Mouse (Mus musculus) ES-Bruce4 (cell line): ENCODE data around the gene Rasa4.
A peak's percentile ranks its signal among the peaks of the same experiment; 100 is the strongest.

Experiments used
- CTCF ChIP-seq: IDR thresholded peaks from one replicate; pipeline ENCODE4 v1.8.1; 2011; ENCODE audit warnings: low read depth, low read length
- POLR2A ChIP-seq: IDR thresholded peaks from one replicate; pipeline ENCODE4 v1.8.1; 2011; ENCODE audit warnings: low read length; ENCODE audit not compliant: insufficient read depth

DNA sequence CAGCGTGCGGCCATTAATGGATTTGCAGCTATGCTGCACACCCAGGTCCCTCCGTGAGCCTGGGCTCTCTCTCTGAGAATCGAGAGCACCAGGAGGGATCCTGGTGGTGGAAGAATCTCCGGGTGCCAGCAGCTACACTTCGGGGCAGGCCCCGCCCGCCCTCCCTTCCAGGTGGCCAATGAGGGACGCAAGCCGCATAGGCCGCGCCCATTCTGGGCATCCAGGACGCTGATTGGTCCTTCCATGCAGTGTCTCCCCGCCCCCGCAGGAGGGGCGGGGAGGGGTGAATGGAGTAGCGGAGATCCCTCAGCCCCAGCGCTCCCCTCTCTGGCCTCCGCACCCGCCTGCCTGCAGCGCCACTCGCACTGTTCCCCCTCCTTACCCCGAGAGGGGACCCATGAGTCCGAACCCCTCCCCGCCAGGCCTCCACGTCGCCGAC is at the start of gene Rasa4:
- peak; percentile 63 for TF ChIP-seq POLR2A
- TF ChIP-seq CTCF, result no peak
